Mouse (Mus musculus) thymus, postnatal 0 days (tissue): ENCODE results near the gene Pik3c2a. TPM values are rescaled to one million over a fixed set of nuclear protein-coding genes. Genes with fewer than 3 reads are reported as not detected.

Experiments
- DNase-seq: peaks from one replicate; pipeline ENCODE4 v3.0.0-alpha.2; 2015; ENCODE audit warnings: low spot score
- polyA plus RNA-seq: library from polyadenylated mRNA; unstranded; fragments of >200 nt; fragmentation: Nextera tagmentation; extraction: Ambion mirVana; gene quantifications from 2 replicates; pipeline ENCODE4 v1.2.1, GENCODE M21; 2015

Gene Pik3c2a
- polyA plus RNA-seq, 1 experiment from 2014 or later, result 11.2 TPM

- no peak for DNase-seq
Observed at GRCm38 (mm10) chr7:116298389-116298788, 144.9 kb downstream of the Pik3c2a start.

GRCm38 (mm10) chr7:116294961-116295360, 148.3 kb downstream of the Pik3c2a start:
- DNase-seq, result peak; percentile 67

GRCm38 (mm10) chr7:116292377-116292776, 150.9 kb downstream of the Pik3c2a start:
- no peak for DNase-seq

- no peak for DNase-seq
Observed at GRCm38 (mm10) chr7:116290559-116290958, 152.7 kb downstream of the Pik3c2a start.

GRCm38 (mm10) chr7:116288996-116289395, 154.3 kb downstream of the Pik3c2a start:
- DNase-seq, result no peak

- DNase-seq, result no peak
Observed at GRCm38 (mm10) chr7:116287959-116288358, 155.3 kb downstream of the Pik3c2a start.

Other genes with a start within 250 kb of the Pik3c2a start
- gene Plekha7, start 135.1 kb downstream of the Pik3c2a start, polyA plus RNA-seq, result 17.0 and 18.4 TPM in 2 replicates
- 1,259 and 1,312 TPM in 2 replicates for gene Rps13, start 109.3 kb downstream of the Pik3c2a start, polyA plus RNA-seq
- 5.0 and 5.2 TPM in 2 replicates for gene Nucb2, start 60.9 kb upstream of the Pik3c2a start, polyA plus RNA-seq